Mouse (Mus musculus) heart, adult 2 months (tissue): ENCODE measurements around the gene Mturn. TPM values are rescaled to one million over a fixed set of nuclear protein-coding genes. Genes with fewer than 3 reads are reported as not detected.
A peak's percentile ranks its signal among the peaks of the same experiment; 100 is the strongest.

Experiments used
- DNase-seq, 2 experiments: peaks; one replicate each; pipeline ENCODE4 v3.0.0; 2021
- H3K27ac ChIP-seq: fragments of 200-600 bp; 2 replicates; pipeline ENCODE4 v1.8.1; 2022
- H3K27me3 ChIP-seq: fragments of 200-500 bp; 2 replicates; pipeline ENCODE4 v1.6.1; 2012; ENCODE audit warnings: mild to moderate bottlenecking, low read length, inconsistent platforms, mixed read lengths; ENCODE audit not compliant: control insufficient read depth, insufficient read depth
- H3K36me3 ChIP-seq: fragments of 200-500 bp; 2 replicates; pipeline ENCODE4 v1.6.1; 2012; ENCODE audit warnings: low read length, inconsistent platforms; ENCODE audit not compliant: control insufficient read depth, insufficient read depth
- H3K4me1 ChIP-seq: fragments of 200-500 bp; 2 replicates; pipeline ENCODE4 v1.6.1; 2011; ENCODE audit warnings: low read length; ENCODE audit not compliant: control insufficient read depth, insufficient read depth
- H3K4me3 ChIP-seq: fragments of 200-600 bp; 2 replicates; pipeline ENCODE4 v1.8.1; 2022
- H3K79me2 ChIP-seq: fragments of 200-500 bp; replicated peaks from 2 replicates; pipeline ENCODE4 v1.6.1; 2012; ENCODE audit warnings: mild to moderate bottlenecking, inconsistent platforms, low read length, moderate library complexity, mixed read lengths; ENCODE audit not compliant: control insufficient read depth, insufficient read depth
- H3K9ac ChIP-seq: fragments of 200-500 bp; 2 replicates; pipeline ENCODE4 v1.6.1; 2012; ENCODE audit warnings: low read depth, mild to moderate bottlenecking, control low read depth, inconsistent platforms, low read length, mixed read lengths
- CTCF ChIP-seq: fragments of 200-600 bp; IDR thresholded peaks from 2 replicates; pipeline ENCODE4 v1.8.1; 2022; ENCODE audit warnings: antibody characterized with exemption, mild to moderate bottlenecking, moderate library complexity
- EP300 ChIP-seq: fragments of 200-500 bp; IDR thresholded peaks from 2 replicates; pipeline ENCODE4 v1.6.1; 2011; ENCODE audit warnings: low read depth, low read length, control low read depth; ENCODE audit not compliant: insufficient read depth
- POLR2A ChIP-seq: fragments of 200-500 bp; IDR thresholded peaks from 2 replicates; pipeline ENCODE4 v1.6.1; 2011; ENCODE audit warnings: mild to moderate bottlenecking, low read depth, low read length, control low read depth; ENCODE audit not compliant: insufficient read depth
- WGBS: fragments of 180-500 bp; shearing (Covaris S2); methylation state at CpG from one replicate; pipeline ENCODE4 v1.1.7; 2018; 5-methylcytosine and 5-hydroxymethylcytosine counted together
- intact Hi-C: fragments of 180-260 bp; cut with DNase I; formaldehyde crosslinking; loops from one replicate; pipeline ENCODE4 v1.15.1; 2025
- polyA plus RNA-seq: library from polyadenylated mRNA; depleted of rRNA; stranded (reverse); fragments of >200 nt; gene quantifications from 2 replicates; pipeline ENCODE4 v1.2.3, GENCODE M21; 2012
- total RNA-seq, 2 experiments: library from RNA; stranded (reverse); gene quantifications; 2 replicates each; pipeline ENCODE4 v1.2.3; 2021

Mturn gene
- total and polyA plus RNA-seq, 3 experiments = 5.4 to 16.3 (median 11.0) TPM

DNA sequence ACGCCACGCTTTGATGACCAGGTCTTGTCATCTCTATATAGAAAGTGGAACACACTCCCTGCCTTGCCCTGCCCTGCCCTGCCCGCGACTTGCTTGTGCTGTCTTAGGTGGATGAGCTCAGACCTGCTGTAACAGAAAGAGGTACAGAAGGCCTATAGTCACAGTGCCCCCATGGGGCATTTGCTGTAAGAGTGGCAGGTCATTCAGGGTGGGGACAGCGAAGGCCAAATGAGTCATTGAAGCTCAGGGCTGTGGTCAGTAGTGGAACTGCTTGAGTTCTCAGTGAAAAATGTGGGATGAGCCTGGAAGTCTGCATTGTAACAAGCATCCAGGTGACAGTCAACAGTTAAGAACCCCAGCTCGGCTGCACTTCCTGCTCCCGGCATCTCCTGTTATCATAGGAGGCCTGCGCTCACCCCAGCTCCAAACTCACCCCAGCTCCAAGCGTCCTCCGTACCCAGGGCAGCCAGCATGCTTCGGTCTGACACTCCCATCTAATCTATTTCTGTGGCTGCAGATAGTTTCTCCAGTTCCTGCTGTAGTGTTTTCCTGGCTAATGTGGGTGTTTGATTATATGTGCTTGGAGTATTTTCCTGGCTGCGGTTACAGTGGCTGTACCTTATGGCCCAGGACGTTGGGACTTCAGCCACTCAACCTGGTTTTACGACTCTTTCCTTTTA, 4.4 kb downstream of the Mturn start:
- intact Hi-C loops = no loop called here

DNA sequence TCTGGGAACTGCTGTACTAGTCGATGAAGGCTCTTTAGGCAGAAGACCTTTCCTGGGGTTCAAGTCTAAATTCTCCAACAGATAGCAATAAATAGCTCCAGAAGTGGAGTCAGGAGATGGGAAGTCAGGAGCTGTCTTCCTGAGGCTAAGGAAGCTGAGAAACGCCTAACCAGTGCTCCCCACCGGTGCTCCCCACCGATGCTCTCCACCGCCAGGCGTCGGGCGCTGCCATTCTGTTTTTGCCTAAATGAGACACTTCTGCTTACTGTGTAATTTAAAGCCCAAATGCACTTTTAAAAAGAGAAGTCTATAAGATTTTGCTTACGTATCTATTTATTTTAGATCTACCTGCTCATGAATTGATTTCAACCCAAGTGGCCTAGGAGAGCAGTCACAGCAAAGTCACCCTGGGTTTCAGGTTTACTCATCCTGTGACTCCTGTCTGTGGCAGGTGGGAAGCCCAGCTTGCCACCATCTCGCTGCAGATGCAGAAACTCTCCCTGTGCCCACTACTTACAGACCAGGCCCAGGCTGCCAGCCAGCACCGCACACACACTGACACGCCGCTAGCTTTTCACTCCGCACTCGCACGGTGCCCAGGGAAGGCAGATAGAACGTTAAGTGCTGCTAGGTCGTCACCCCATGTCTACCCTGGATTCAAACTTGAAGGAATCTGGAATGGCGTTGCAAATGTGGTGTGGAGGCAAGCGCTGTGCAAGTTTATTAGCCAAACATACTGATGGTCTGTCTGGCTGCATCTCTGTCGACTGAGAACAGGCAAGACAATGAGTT, 5.7 kb downstream of the Mturn start:
- H3K9ac ChIP-seq = no peak overlapping the region
- peaks cover 3% of the 10 kb centered on the region for H3K4me1 ChIP-seq
- TF ChIP-seq POLR2A (no peak), EP300 (no peak), CTCF (no peak)
- no peaks in the 10 kb centered on the region for H3K79me2 ChIP-seq
- no peaks in the 10 kb centered on the region for H3K27me3 ChIP-seq
- 90% methylated on average over 21 of the region's 21 CpGs for WGBS
- H3K36me3 ChIP-seq = no peaks in the 10 kb centered on the region
- peak in 1 of 2 experiments; percentile 13 for DNase-seq
- intact Hi-C loops = no loop called here
- H3K4me3 ChIP-seq = no peak overlapping the region
- no peak overlapping the region for H3K27ac ChIP-seq

More for the DNA sequence above, 4.4 kb downstream of the Mturn start:
- Histone ChIP-seq H3K79me2 (no peaks in the 10 kb centered on the region), H3K9ac (no peak overlapping the region), H3K4me1 (peaks cover 2% of the 10 kb centered on the region), H3K27ac (no peak overlapping the region), H3K4me3 (no peak overlapping the region), H3K27me3 (no peaks in the 10 kb centered on the region), H3K36me3 (no peaks in the 10 kb centered on the region)
- no peak for TF ChIP-seq EP300
- no peak for TF ChIP-seq POLR2A
- no peak for TF ChIP-seq CTCF
- no peak for DNase-seq
- 58% methylated on average over 14 of the region's 14 CpGs for WGBS

DNA sequence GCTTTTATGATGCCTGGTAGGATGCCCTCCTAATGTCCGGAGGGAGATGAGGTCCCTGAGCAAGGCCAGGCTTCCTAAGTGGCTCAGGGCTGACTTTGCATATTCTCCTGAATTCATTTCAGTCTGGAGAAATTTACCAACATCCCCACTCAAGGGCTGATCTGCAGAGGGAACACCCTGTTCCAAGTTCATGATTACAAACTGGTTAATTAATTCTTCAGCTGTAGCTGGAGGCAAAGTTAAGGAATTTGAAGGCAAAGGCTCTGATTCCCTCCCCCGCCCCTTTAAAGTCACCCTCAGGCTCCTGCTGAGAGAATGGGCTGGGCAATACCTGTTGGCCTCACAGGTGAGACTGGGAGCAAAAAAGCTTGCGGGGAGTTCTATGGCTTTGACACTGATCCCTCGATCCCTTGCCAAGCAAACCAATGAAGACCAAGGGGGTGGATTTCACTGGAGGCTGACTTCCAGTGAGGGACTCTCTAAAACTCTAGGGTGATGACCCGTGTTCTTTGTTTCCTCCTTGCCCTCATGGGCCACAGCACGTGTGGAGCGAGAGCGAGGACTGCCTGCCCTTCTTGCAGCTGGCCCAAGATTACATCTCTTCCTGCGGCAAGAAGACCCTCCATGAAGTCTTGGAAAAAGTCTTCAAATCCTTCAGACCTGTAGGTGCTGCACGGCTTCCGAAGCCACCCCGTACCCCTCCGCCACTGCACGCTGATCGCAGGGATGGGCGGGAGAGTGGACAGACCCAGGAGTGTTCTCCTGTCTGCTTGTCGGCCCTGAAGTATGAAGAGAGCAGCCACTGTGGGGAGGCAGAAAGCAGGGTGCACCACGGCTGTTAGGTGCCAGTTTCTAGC, 7.3 kb downstream of the Mturn start:
- H3K27me3 ChIP-seq = no peaks in the 10 kb centered on the region
- no peaks in the 10 kb centered on the region for H3K79me2 ChIP-seq
- DNase-seq = no peak
- TF ChIP-seq POLR2A (no peak), CTCF (no peak), EP300 (no peak)
- WGBS = 86% methylated on average over 18 of the region's 18 CpGs
- H3K4me3 ChIP-seq = no peak overlapping the region
- no peak overlapping the region for H3K27ac ChIP-seq
- H3K36me3 ChIP-seq = no peaks in the 10 kb centered on the region
- intact Hi-C loops = no loop called here
- peaks cover 1% of the 10 kb centered on the region; the same call in 1 of the 2 replicates for H3K4me1 ChIP-seq
- no peak overlapping the region for H3K9ac ChIP-seq

DNA sequence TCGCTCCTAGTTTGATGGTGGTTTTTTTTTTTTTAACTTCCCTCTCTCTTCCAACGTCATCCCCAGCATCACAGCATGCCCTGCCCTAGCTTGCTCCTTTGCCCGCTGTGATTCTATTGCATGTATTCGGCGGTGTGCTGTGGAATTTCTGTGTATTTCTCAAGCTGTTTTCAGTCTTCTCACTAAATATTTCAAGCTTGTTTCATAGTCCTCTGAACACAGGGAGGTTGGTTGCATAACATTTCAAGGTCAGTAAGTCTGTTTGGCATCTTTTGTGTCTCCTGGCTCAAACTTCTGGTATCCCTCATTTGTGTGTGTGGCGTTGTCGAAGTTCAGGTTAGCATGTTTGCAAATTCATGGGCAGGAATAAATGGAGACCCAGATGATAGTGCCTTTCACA, 8.3 kb downstream of the Mturn start:
- TF ChIP-seq CTCF = no peak
- TF ChIP-seq EP300 = no peak
- no peak for TF ChIP-seq POLR2A
- no peak overlapping the region for H3K4me3 ChIP-seq
- H3K27ac ChIP-seq = no peak overlapping the region
- WGBS = 91% methylated on average over 7 of the region's 7 CpGs
- H3K9ac ChIP-seq = no peak overlapping the region
- no peaks in the 10 kb centered on the region for H3K36me3 ChIP-seq
- peaks cover 1% of the 10 kb centered on the region; the same call in 1 of the 2 replicates for H3K4me1 ChIP-seq
- intact Hi-C loops = no loop called here
- H3K27me3 ChIP-seq = no peaks in the 10 kb centered on the region
- no peaks in the 10 kb centered on the region for H3K79me2 ChIP-seq
- DNase-seq = no peak

DNA sequence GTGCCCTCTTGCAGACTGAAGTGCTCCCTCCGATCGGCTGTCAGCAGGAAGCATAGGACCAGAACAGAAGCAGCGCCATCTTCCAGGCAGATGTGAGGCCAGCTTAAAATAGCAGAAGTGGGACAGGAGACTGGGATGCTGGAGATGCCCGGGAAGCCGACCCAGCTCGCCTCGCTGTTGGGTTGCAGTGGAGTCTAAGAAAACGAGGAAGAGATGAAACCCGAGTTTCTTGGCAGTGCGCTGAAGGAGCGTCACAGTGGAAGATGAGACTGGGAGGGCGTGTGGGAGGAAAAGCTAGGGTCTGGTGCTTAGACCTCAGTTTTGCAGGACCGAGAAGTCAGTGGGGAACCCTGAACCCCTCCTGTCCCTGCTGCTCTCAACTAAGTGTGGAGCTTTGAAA, 9.4 kb downstream of the Mturn start:
- 72% methylated on average over 13 of the region's 13 CpGs for WGBS
- Histone ChIP-seq H3K79me2 (no peaks in the 10 kb centered on the region), H3K27ac (no peak overlapping the region), H3K27me3 (no peaks in the 10 kb centered on the region), H3K4me1 (peaks cover 1% of the 10 kb centered on the region; the same call in 1 of the 2 replicates), H3K4me3 (no peak overlapping the region), H3K9ac (no peak overlapping the region), H3K36me3 (no peaks in the 10 kb centered on the region)
- intact Hi-C loops = no loop called here
- DNase-seq = peak in 1 of 2 experiments; percentile 15
- TF ChIP-seq EP300 (no peak), CTCF (no peak), POLR2A (no peak)
